Mouse (Mus musculus) 3T3-L1 (cell line): ENCODE results near the gene Akt1s1.

Experiments used
- DNase-seq: peaks from one replicate; pipeline ENCODE4 v3.0.0-alpha.2; 2015; ENCODE audit warnings: low read depth, low spot score

Akt1s1 gene

GRCm38 (mm10) chr7:44824872-44825271 lies 23.9 kb upstream of the Akt1s1 start:
- peak; percentile 76 for DNase-seq

GRCm38 (mm10) chr7:44826771-44827170 lies 22.0 kb upstream of the Akt1s1 start:
- DNase-seq = peak; percentile 26

- DNase-seq = no peak
Observed at GRCm38 (mm10) chr7:44828706-44829105, 20.1 kb upstream of the Akt1s1 start.

- DNase-seq = no peak
Observed at GRCm38 (mm10) chr7:44832763-44833162, 16.0 kb upstream of the Akt1s1 start.

- no peak for DNase-seq
Observed at GRCm38 (mm10) chr7:44835373-44836015, 13.3 kb upstream of the Akt1s1 start.

- DNase-seq = no peak
Observed at GRCm38 (mm10) chr7:44836016-44836404, 12.8 kb upstream of the Akt1s1 start.

GRCm38 (mm10) chr7:44836423-44837053 lies 12.3 kb upstream of the Akt1s1 start:
- DNase-seq = no peak

GRCm38 (mm10) chr7:44838073-44838472 lies 10.7 kb upstream of the Akt1s1 start:
- DNase-seq = no peak

- no peak for DNase-seq
Observed at GRCm38 (mm10) chr7:44839171-44839490, 9.7 kb upstream of the Akt1s1 start.

- no peak for DNase-seq
Observed at GRCm38 (mm10) chr7:44839491-44840191, 9.2 kb upstream of the Akt1s1 start.

GRCm38 (mm10) chr7:44840426-44840825 lies 8.4 kb upstream of the Akt1s1 start:
- no peak for DNase-seq

GRCm38 (mm10) chr7:44841825-44842463 lies 6.8 kb upstream of the Akt1s1 start:
- no peak for DNase-seq

GRCm38 (mm10) chr7:44845006-44845405 lies 3.8 kb upstream of the Akt1s1 start:
- no peak for DNase-seq

- no peak for DNase-seq
Observed at GRCm38 (mm10) chr7:44846804-44847203, 2.0 kb upstream of the Akt1s1 start.

- DNase-seq = no peak
Observed at GRCm38 (mm10) chr7:44847772-44848171, 1.0 kb upstream of the Akt1s1 start.

GRCm38 (mm10) chr7:44849416-44850111 lies 773 bp downstream of the Akt1s1 start:
- DNase-seq = peak; percentile 87

GRCm38 (mm10) chr7:44850146-44850545 lies 1.4 kb downstream of the Akt1s1 start:
- DNase-seq = peak; percentile 68

- peak; percentile 57 for DNase-seq
Observed at GRCm38 (mm10) chr7:44850789-44851624, 2.2 kb downstream of the Akt1s1 start.

- no peak for DNase-seq
Observed at GRCm38 (mm10) chr7:44851625-44852234, 2.9 kb downstream of the Akt1s1 start.

- no peak for DNase-seq
Observed at GRCm38 (mm10) chr7:44852259-44853027, 3.7 kb downstream of the Akt1s1 start.
